Mouse (Mus musculus) mesoderm, embryonic 11.5 days (tissue): ENCODE measurements around the gene Eif3a.

Source experiments
- DNase-seq: peaks from one replicate; pipeline ENCODE4 v3.0.0-alpha.2; 2012; ENCODE audit warnings: low read depth, low spot score

Gene Eif3a

GRCm38 (mm10) chr19:60758896-60759835 is 31.3 kb downstream of the Eif3a start:
- no peak for DNase-seq

- DNase-seq = no peak
Measured at GRCm38 (mm10) chr19:60757099-60757785, 33.2 kb downstream of the Eif3a start.

GRCm38 (mm10) chr19:60756192-60757098 is 34.0 kb downstream of the Eif3a start:
- DNase-seq = peak; percentile 49

GRCm38 (mm10) chr19:60755438-60756191 is 34.8 kb downstream of the Eif3a start, which contains the start of gene Nanos1:
Gene Nanos1 (plus strand): TSS chr19:60755987.
- DNase-seq = peak; percentile 89

GRCm38 (mm10) chr19:60747801-60748200 is 42.7 kb downstream of the Eif3a start:
- no peak for DNase-seq

GRCm38 (mm10) chr19:60743767-60744547 is 46.5 kb downstream of the Eif3a start:
- no peak for DNase-seq

- DNase-seq = no peak
Measured at GRCm38 (mm10) chr19:60740560-60740959, 49.9 kb downstream of the Eif3a start.

- DNase-seq = no peak
Measured at GRCm38 (mm10) chr19:60731966-60732365, 58.5 kb downstream of the Eif3a start.

- no peak for DNase-seq
Measured at GRCm38 (mm10) chr19:60731299-60731698, 59.2 kb downstream of the Eif3a start.

- DNase-seq = peak; percentile 65
Measured at GRCm38 (mm10) chr19:60730281-60730852, 60.1 kb downstream of the Eif3a start.

- no peak for DNase-seq
Measured at GRCm38 (mm10) chr19:60716381-60716780, 74.1 kb downstream of the Eif3a start.

GRCm38 (mm10) chr19:60712577-60712976 is 77.9 kb downstream of the Eif3a start:
- no peak for DNase-seq
